ENCODE assay signal across 13 mouse cellular contexts in the genomic region with DNA sequence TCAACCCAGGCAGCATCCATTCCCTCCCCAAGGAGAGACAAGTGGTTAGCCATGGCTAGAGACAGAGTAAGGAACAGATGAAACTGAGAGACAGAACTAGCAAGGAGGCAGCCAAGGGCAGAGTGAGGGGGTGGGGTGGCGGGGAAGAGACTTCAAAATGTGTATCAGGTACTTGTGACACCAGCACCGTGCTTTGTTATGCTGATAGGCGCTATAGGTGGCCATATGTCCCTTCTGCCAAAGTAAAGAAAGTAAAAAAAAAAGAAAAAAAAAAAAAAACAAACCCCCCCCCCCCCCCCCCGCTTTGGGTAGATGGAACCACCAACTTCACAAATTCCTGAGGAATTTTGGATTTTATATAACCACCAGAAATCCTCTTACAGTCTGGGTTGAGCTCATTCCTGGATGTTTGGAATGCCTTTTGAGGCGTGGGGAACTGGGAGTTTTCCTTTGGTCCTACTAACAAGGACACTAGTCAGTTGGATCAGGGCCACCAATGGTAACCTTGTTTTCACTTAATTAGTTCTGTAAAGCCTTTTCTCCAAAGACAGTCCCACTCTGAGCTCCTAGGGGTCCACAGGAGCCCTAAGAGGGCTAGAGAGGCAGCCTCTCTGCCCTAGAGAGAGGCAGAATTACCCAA. TPM values are rescaled to one million over a fixed set of nuclear protein-coding genes. Genes with fewer than 3 reads are reported as not detected.
A peak's percentile ranks its signal among the peaks of the same experiment; 100 is the strongest.
DNase-seq lines count a peak whose midpoint lies in the region; ATAC-seq lines count a peak whose summit lies in the region.
"Had no signal": no experiment of that assay in that cellular context is flagged by ENCODE, and none has a peak within 500 bp of the region (broad histone marks: within the 10 kb centered on the region; RNA-seq: fewer than 3 reads in every experiment).

No protein-coding gene starts in this region.

- peak overlapping the region; percentile 38 for H3K9ac ChIP-seq in heart, embryonic 13.5 days
- no peak overlapping the region for H3K9ac ChIP-seq in intestine, embryonic 15.5 days
- H3K9ac ChIP-seq: hindbrain, embryonic 15.5 days had no signal

- DNase-seq in heart, postnatal 14 days = no peak
- DNase-seq in yolk sac, embryonic 10.5 days (ENCODE audit: low spot score) = no peak
- no peak for DNase-seq in frontal cortex, postnatal 14 days (ENCODE audit: low spot score in 2 of 2)
- DNase-seq in adrenal gland, postnatal 14 days = no peak
- DNase-seq: kidney, postnatal 4 days; thymus, postnatal 36 days had no signal

- no peak for ATAC-seq in heart, embryonic 13.5 days (ENCODE audit: extremely low read depth, insufficient number of reproducible peaks, low FRiP score, low TSS enrichment)
- ATAC-seq in megakaryocyte, adult 5-6 weeks (ENCODE audit: poor library complexity, severe bottlenecking) = no peak
- ATAC-seq in intestine, embryonic 15.5 days = no peak
- ATAC-seq: CD4-positive, CD25-positive, alpha-beta regulatory T cell, adult 4 months had no signal

- H3K27ac ChIP-seq in heart, embryonic 13.5 days (replicated peaks) = peak overlapping the region; percentile 59
- no peak overlapping the region for H3K27ac ChIP-seq in intestine, embryonic 15.5 days
- H3K27ac ChIP-seq: hindbrain, embryonic 15.5 days had no signal

- peak overlapping the region; percentile 48 for H3K4me2 ChIP-seq in heart, embryonic 13.5 days
- peak overlapping the region; percentile 39; the same call in 1 of the 2 replicates for H3K4me2 ChIP-seq in intestine, embryonic 15.5 days (replicated peaks)
- H3K4me2 ChIP-seq: hindbrain, embryonic 15.5 days; midbrain, embryonic 11.5 days had no signal

- H3K9me3 ChIP-seq in heart, embryonic 13.5 days = no peaks in the 10 kb centered on the region; the same call in 1 of the 2 replicates
- H3K9me3 ChIP-seq in megakaryocyte, embryonic 14.5 days = peaks cover 12% of the 10 kb centered on the region; the same call in 1 of the 2 replicates
- no peaks in the 10 kb centered on the region for H3K9me3 ChIP-seq in intestine, embryonic 15.5 days
- H3K9me3 ChIP-seq: hindbrain, embryonic 15.5 days had no signal

- no peak overlapping the region for H3K4me3 ChIP-seq in heart, embryonic 13.5 days
- peak overlapping the region; percentile 78 for H3K4me3 ChIP-seq in megakaryocyte, embryonic 14.5 days (replicated peaks)
- H3K4me3 ChIP-seq in intestine, embryonic 15.5 days (replicated peaks) = no peak overlapping the region
- H3K4me3 ChIP-seq: hindbrain, embryonic 15.5 days had no signal

- no peaks in the 10 kb centered on the region for H3K36me3 ChIP-seq in heart, embryonic 13.5 days
- H3K36me3 ChIP-seq in megakaryocyte, embryonic 14.5 days (replicated peaks; ENCODE audit: low read length) = no peaks in the 10 kb centered on the region
- no peaks in the 10 kb centered on the region for H3K36me3 ChIP-seq in intestine, embryonic 15.5 days
- H3K36me3 ChIP-seq: hindbrain, embryonic 15.5 days had no signal

- peaks cover 12% of the 10 kb centered on the region; the same call in 1 of the 2 replicates for H3K27me3 ChIP-seq in heart, embryonic 13.5 days (replicated peaks)
- no peaks in the 10 kb centered on the region for H3K27me3 ChIP-seq in megakaryocyte, embryonic 14.5 days (replicated peaks)
- no peaks in the 10 kb centered on the region; the same call in 1 of the 2 replicates for H3K27me3 ChIP-seq in intestine, embryonic 15.5 days (replicated peaks)
- H3K27me3 ChIP-seq: hindbrain, embryonic 15.5 days had no signal

- WGBS in heart, embryonic 13.5 days = 31% methylated on average over 5 of the region's 5 CpGs
- WGBS in intestine, embryonic 15.5 days = 41% methylated on average over 5 of the region's 5 CpGs

- H3K4me1 ChIP-seq in heart, embryonic 13.5 days = peaks cover 21% of the 10 kb centered on the region
- H3K4me1 ChIP-seq in megakaryocyte, embryonic 14.5 days = peaks cover 88% of the 10 kb centered on the region
- H3K4me1 ChIP-seq in intestine, embryonic 15.5 days (replicated peaks) = 0 out of 2 replicates have a peak, but pooled peaks cover 3% of the 10 kb centered on the region
- H3K4me1 ChIP-seq: hindbrain, embryonic 15.5 days had no signal

- intact Hi-C loops in heart, postnatal 14 days (cut with DNase I) = no loop called here

RNA-seq across cellular contexts. Expression of a gene that starts 14.0 kb away (rescaled TPM):
- 36.7 and 41.7 TPM in 2 replicates for polyA plus RNA-seq in heart, embryonic 13.5 days (2015; fragmentation: Nextera tagmentation; extraction: Ambion mirVana)
- 100 to 1,000 TPM; 246 to 265 TPM for total RNA-seq in heart, postnatal 14 days (2021)
- 205 and 237 TPM in 2 replicates for polyA plus RNA-seq in megakaryocyte, embryonic 14.5 days (2012; ENCODE audit: insufficient read depth, low replicate concordance)
- total RNA-seq in megakaryocyte, adult 5-6 weeks (2015) = 1.8 and 2.4 TPM in 2 replicates
- 2.8 and 5.2 TPM in 2 replicates for total RNA-seq in megakaryocyte, adult 5-6 weeks (2017)
- polyA plus RNA-seq in intestine, embryonic 15.5 days (2015; fragmentation: Nextera tagmentation; extraction: Ambion mirVana) = 58.2 and 70.6 TPM in 2 replicates
- 323 and 324 TPM in 2 replicates for total RNA-seq in adrenal gland, postnatal 14 days (2021)

RNA-seq across cellular contexts. Expression of a gene that starts 46.5 kb away (rescaled TPM):
- polyA plus RNA-seq in heart, embryonic 13.5 days (2015; fragmentation: Nextera tagmentation; extraction: Ambion mirVana) = 220 and 237 TPM in 2 replicates
- total RNA-seq in heart, postnatal 14 days (2021) = 100 to 1,000 TPM in 1 of 2 experiments, 10 to 100 TPM in 1; 100.0 to 104 TPM
- 67.0 and 210 TPM in 2 replicates for polyA plus RNA-seq in megakaryocyte, embryonic 14.5 days (2012; ENCODE audit: insufficient read depth, low replicate concordance)
- 32.9 and 38.3 TPM in 2 replicates for total RNA-seq in megakaryocyte, adult 5-6 weeks (2015)
- 173 and 213 TPM in 2 replicates for total RNA-seq in megakaryocyte, adult 5-6 weeks (2017)
- polyA plus RNA-seq in intestine, embryonic 15.5 days (2015; fragmentation: Nextera tagmentation; extraction: Ambion mirVana) = 268 and 277 TPM in 2 replicates
- 199 and 221 TPM in 2 replicates for total RNA-seq in adrenal gland, postnatal 14 days (2021)

RNA-seq across cellular contexts. Expression of a gene that starts 59.2 kb away (rescaled TPM):
- 98.8 and 114 TPM in 2 replicates for polyA plus RNA-seq in heart, embryonic 13.5 days (2015; fragmentation: Nextera tagmentation; extraction: Ambion mirVana)
- total RNA-seq in heart, postnatal 14 days (2021) = 10 to 100 TPM; 31.2 to 36.3 TPM
- polyA plus RNA-seq in megakaryocyte, embryonic 14.5 days (2012; ENCODE audit: insufficient read depth, low replicate concordance) = 8.0 and 101 TPM in 2 replicates
- 122 and 148 TPM in 2 replicates for total RNA-seq in megakaryocyte, adult 5-6 weeks (2015)
- total RNA-seq in megakaryocyte, adult 5-6 weeks (2017) = 119 and 125 TPM in 2 replicates
- polyA plus RNA-seq in intestine, embryonic 15.5 days (2015; fragmentation: Nextera tagmentation; extraction: Ambion mirVana) = 270 and 290 TPM in 2 replicates
- total RNA-seq in adrenal gland, postnatal 14 days (2021) = 176 and 179 TPM in 2 replicates

Comparison
In these comparisons a context has a peak if more than half of its experiments do, and no peak if none do; other contexts are left out.
1. RNA of a gene that starts 14.0 kb away (total RNA-seq): 323 to 324 TPM in adrenal gland, postnatal 14 days and 246 to 265 TPM in heart, postnatal 14 days; 1.8 to 5.2 TPM in megakaryocyte, adult 5-6 weeks; every median in the first group is over 10 times any median in the second.